ENCODE assay signal across 8 mouse cellular contexts in the genomic region with DNA sequence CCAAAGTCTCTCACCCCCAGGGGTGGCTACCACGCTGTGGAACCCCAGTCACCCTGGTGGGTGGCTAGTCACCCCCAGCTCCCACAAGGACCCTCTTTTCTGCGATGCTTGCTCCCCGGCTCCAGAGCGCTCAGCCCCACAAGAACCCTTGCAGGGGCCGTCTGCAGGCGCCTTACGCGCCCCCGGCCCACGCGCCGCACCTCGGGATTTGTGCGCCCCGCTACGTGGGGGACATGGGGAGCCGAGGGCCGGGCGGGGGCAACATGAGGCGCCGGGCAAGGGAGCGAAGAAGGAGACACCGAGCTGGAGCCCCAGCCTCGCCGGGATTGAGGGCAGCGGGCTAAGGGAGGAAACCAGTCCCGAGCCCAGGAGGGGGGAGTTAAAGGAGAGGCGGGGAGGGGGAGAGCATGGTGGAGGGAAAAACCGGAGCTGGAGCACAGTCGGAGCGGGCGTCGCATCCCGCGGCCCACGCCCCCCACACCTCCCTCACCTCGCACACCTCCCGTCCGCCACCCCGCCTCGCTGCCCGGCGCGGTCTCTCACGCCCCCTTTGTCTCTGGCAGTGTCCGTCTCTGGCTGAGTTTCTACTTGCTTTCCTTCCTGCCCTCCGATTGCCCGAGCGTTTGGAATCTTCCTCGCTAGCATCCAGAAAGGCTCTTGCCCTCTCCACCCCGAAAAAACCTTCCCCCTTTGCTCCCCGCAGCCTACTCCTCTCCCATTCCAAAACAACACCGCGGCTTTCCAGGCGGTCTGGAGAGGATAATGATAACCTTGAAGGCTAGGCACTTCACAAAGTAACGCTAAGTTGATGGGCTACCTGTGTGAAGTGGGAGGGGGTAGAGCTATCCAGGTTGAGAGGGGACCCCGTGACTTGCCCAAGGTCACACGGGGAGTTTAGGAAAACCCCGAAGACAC. TPM values are rescaled to one million over a fixed set of nuclear protein-coding genes. Genes with fewer than 3 reads are reported as not detected.
DNase-seq lines count a peak whose midpoint lies in the region; ATAC-seq lines count a peak whose summit lies in the region.

A gene (minus strand): TSS at position 355 of the 915 bp plus-strand sequence.

- peak; percentile 60 for ATAC-seq in hindbrain, embryonic 16.5 days
- ATAC-seq in liver, embryonic 12.5 days: no peak
- no peak for ATAC-seq in stomach, embryonic 15.5 days (ENCODE audit: insufficient read depth, low FRiP score, low read depth)

- H3K36me3 ChIP-seq in hindbrain, embryonic 16.5 days (ENCODE audit: control insufficient read depth, insufficient read depth, low read length): peaks cover 5% of the 10 kb centered on the region
- H3K36me3 ChIP-seq in liver, embryonic 12.5 days: peaks cover 45% of the 10 kb centered on the region
- H3K36me3 ChIP-seq in stomach, embryonic 15.5 days: peaks cover 10% of the 10 kb centered on the region; the same call in 1 of the 2 replicates

- no peaks in the 10 kb centered on the region for H3K9me3 ChIP-seq in hindbrain, embryonic 16.5 days (ENCODE audit: control insufficient read depth, low read length)
- H3K9me3 ChIP-seq in liver, embryonic 12.5 days (replicated peaks): no peaks in the 10 kb centered on the region
- no peaks in the 10 kb centered on the region for H3K9me3 ChIP-seq in stomach, embryonic 15.5 days

- no peaks in the 10 kb centered on the region for H3K27me3 ChIP-seq in hindbrain, embryonic 16.5 days (replicated peaks; ENCODE audit: control insufficient read depth, insufficient read depth, low read length)
- peaks cover 75% of the 10 kb centered on the region for H3K27me3 ChIP-seq in liver, embryonic 12.5 days (replicated peaks)
- no peaks in the 10 kb centered on the region for H3K27me3 ChIP-seq in stomach, embryonic 15.5 days (replicated peaks)

- peak; percentile 31 for DNase-seq in adrenal gland, postnatal 10 days
- DNase-seq in adrenal gland, postnatal 4 days (ENCODE audit: low spot score in 2 of 2): no peak
- peak; percentile 71 for DNase-seq in right cerebral cortex, postnatal 4 days
- no peak for DNase-seq in right cerebral cortex, postnatal 36 days (ENCODE audit: low spot score in 2 of 2)
- no peak for DNase-seq in cerebellum, postnatal 36 days

- H3K4me2 ChIP-seq in hindbrain, embryonic 16.5 days (ENCODE audit: low read length): peak within 1 kb of the TSS; percentile 92
- H3K4me2 ChIP-seq in liver, embryonic 12.5 days: peak within 1 kb of the TSS; percentile 65
- H3K4me2 ChIP-seq in stomach, embryonic 15.5 days: peak within 1 kb of the TSS; percentile 94

- peak within 1 kb of the TSS; percentile 66 for H3K4me3 ChIP-seq in hindbrain, embryonic 16.5 days (ENCODE audit: low read length)
- H3K4me3 ChIP-seq in liver, embryonic 12.5 days: peak within 1 kb of the TSS; percentile 41
- H3K4me3 ChIP-seq in stomach, embryonic 15.5 days (replicated peaks): peak within 1 kb of the TSS; percentile 59

- H3K4me1 ChIP-seq in hindbrain, embryonic 16.5 days (ENCODE audit: control insufficient read depth, insufficient read depth, low read depth, low read length): peaks cover 50% of the 10 kb centered on the region
- H3K4me1 ChIP-seq in liver, embryonic 12.5 days: peaks cover 31% of the 10 kb centered on the region
- H3K4me1 ChIP-seq in stomach, embryonic 15.5 days: peaks cover 26% of the 10 kb centered on the region

- H3K27ac ChIP-seq in hindbrain, embryonic 16.5 days (ENCODE audit: low read depth, low read length): peak within 1 kb of the TSS; percentile 74
- no peak within 1 kb of the TSS for H3K27ac ChIP-seq in liver, embryonic 12.5 days
- H3K27ac ChIP-seq in stomach, embryonic 15.5 days: peak within 1 kb of the TSS; percentile 4; the same call in 1 of the 2 replicates

- WGBS in hindbrain, embryonic 16.5 days: under 1% methylated on average over 46 of the region's 59 CpGs
- WGBS in liver, embryonic 12.5 days (ENCODE audit: insufficient replicate concordance): 7% methylated on average over 39 of the region's 59 CpGs
- WGBS in stomach, embryonic 15.5 days: 4% methylated on average over 55 of the region's 59 CpGs

- peak within 1 kb of the TSS; percentile 88 for H3K9ac ChIP-seq in hindbrain, embryonic 16.5 days (ENCODE audit: low read depth, low read length)
- peak within 1 kb of the TSS; percentile 30; the same call in 1 of the 2 replicates for H3K9ac ChIP-seq in liver, embryonic 12.5 days
- peak within 1 kb of the TSS; percentile 66 for H3K9ac ChIP-seq in stomach, embryonic 15.5 days

RNA-seq across cellular contexts. Expression of the gene that starts here (rescaled TPM):
- total RNA-seq in adrenal gland, postnatal 10 days (2021): 1 to 10 TPM; 2.2 to 3.8 TPM
- 1 to 10 TPM; 9.4 to 9.6 TPM for total RNA-seq in adrenal gland, postnatal 4 days (2021)
- 104 and 132 TPM in 2 replicates for polyA plus RNA-seq in hindbrain, embryonic 16.5 days (2015; fragmentation: Nextera tagmentation; extraction: Ambion mirVana)
- 1.7 and 2.3 TPM in 2 replicates for polyA plus RNA-seq in liver, embryonic 12.5 days (2016; fragmentation: Nextera tagmentation; extraction: Ambion mirVana)
- 10.4 and 12.6 TPM in 2 replicates for polyA plus RNA-seq in stomach, embryonic 15.5 days (2015; fragmentation: Nextera tagmentation; extraction: Ambion mirVana)

Comparison
In these comparisons a context has a peak if more than half of its experiments do, and no peak if none do; other contexts are left out.
1. DNase-seq: peak in adrenal gland, postnatal 10 days (single experiment) and right cerebral cortex, postnatal 4 days (single experiment); none in adrenal gland, postnatal 4 days (0 of 2), right cerebral cortex, postnatal 36 days (0 of 2) and cerebellum, postnatal 36 days (0 of 2).
2. H3K9ac ChIP-seq: peak in every context shown above with its lines; median percentile 88 in hindbrain, embryonic 16.5 days; 66 in stomach, embryonic 15.5 days; 30 in liver, embryonic 12.5 days.
3. Peak in every context shown above with its lines, with median percentiles within 50 percentile points of each other: H3K4me2 ChIP-seq and H3K4me3 ChIP-seq.